Mouse (Mus musculus) embryonic facial prominence, embryonic 14.5 days (tissue): Measurements from ENCODE around the gene Anks1b. TPM values are rescaled to one million over a fixed set of nuclear protein-coding genes. Genes with fewer than 3 reads are reported as not detected.

Experiments
- ATAC-seq: fragments of 200-750 bp; cut with Nextera tagmentation; 2 replicates; pipeline ENCODE4 v1.8.0; 2017; ENCODE audit warnings: low read depth, moderate number of reproducible peaks, moderate TSS enrichment
- DNase-seq: peaks from one replicate; pipeline ENCODE4 v3.0.0-alpha.2; 2015; ENCODE audit warnings: low spot score
- H3K27ac ChIP-seq: fragments of 300-500 bp; sonication (generic); replicated peaks from 2 replicates; pipeline ENCODE4 v1.5.1; 2014; ENCODE audit warnings: low read depth, mild to moderate bottlenecking, low read length, moderate library complexity
- H3K27me3 ChIP-seq: fragments of 300-500 bp; sonication (generic); replicated peaks from 2 replicates; pipeline ENCODE4 v1.6.1; 2014; ENCODE audit warnings: low read length; ENCODE audit not compliant: control insufficient read depth, insufficient read depth
- H3K36me3 ChIP-seq: fragments of 300-500 bp; sonication (generic); 2 replicates; pipeline ENCODE4 v1.6.1; 2014; ENCODE audit warnings: low read length, mixed read lengths; ENCODE audit not compliant: control insufficient read depth, insufficient read depth
- H3K4me1 ChIP-seq: fragments of 300-500 bp; sonication (generic); 2 replicates; pipeline ENCODE4 v1.6.1; 2014; ENCODE audit warnings: antibody characterized with exemption, low read length; ENCODE audit not compliant: control insufficient read depth, insufficient read depth
- H3K4me2 ChIP-seq: fragments of 300-500 bp; sonication (generic); 2 replicates; pipeline ENCODE4 v1.6.1; 2014; ENCODE audit warnings: low read depth, mild to moderate bottlenecking, low read length, moderate library complexity, mixed read lengths
- H3K4me3 ChIP-seq: fragments of 300-500 bp; sonication (generic); 2 replicates; pipeline ENCODE4 v1.5.1; 2014; ENCODE audit warnings: low read depth, mild to moderate bottlenecking, low read length
- H3K9ac ChIP-seq: fragments of 300-500 bp; sonication (generic); 2 replicates; pipeline ENCODE4 v1.6.1; 2014; ENCODE audit warnings: low read depth, mild to moderate bottlenecking, low read length, moderate library complexity, mixed read lengths
- H3K9me3 ChIP-seq: fragments of 300-500 bp; sonication (generic); 2 replicates; pipeline ENCODE4 v1.6.1; 2016; ENCODE audit warnings: low read length; ENCODE audit not compliant: control insufficient read depth
- WGBS: fragments of 180-500 bp; shearing (Covaris S2); extraction: QIAGEN DNeasy Blood & Tissue Kit; methylation state at CpG from one replicate; pipeline ENCODE4 v1.1.7; 2014; 5-methylcytosine and 5-hydroxymethylcytosine counted together
- polyA plus RNA-seq: library from polyadenylated mRNA; unstranded; fragments of >200 nt; fragmentation: Nextera tagmentation; extraction: Ambion mirVana; gene quantifications from 2 replicates; pipeline ENCODE4 v1.2.1, GENCODE M21; 2014

The Anks1b gene
- polyA plus RNA-seq, result 2.0 and 2.2 TPM in 2 replicates

DNA sequence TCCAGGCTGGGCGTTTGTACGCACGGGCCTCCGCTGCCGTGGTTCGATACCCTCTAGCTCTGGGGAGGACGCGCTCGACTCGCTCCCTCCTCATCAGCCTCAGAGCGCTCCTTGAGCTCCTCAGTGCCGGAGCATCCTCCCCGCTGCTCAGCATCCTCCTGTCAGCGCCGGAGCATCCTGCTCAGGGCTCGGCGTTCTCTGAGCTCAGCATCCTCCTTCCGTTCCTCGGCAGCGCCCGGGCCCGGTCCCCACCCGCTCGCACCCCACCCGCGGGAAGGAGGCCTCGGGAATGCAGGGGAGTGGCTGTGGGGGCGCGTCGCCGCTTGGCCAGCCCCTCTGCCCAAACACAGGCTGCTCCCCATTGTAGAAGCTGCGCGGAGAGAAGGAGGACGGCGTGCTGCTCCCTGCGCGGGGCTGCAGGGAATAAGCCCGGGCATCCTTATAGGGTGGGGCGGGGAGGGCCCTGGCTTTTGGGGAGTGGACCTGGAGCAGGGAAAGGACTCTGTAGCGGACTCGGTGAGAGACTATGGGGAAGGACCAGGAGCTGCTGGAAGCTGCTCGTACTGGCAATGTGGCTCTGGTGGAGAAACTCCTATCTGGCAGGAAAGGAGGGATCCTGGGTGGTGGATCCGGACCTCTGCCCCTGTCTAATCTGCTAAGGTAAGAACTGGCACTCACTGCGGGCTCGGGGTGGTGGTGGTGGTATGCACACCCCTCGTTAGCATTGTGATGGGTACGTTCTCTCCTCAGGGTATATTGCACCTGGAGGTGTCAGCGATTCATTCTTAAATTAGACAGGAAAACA lies at the start of gene Anks1b:
TSS of gene Anks1b (plus strand) at position 364 of the 805 bp plus-strand sequence.
- peak within 1 kb of the TSS; percentile 56 for H3K4me3 ChIP-seq

GRCm38 (mm10) chr10:89823906-89824305 lies 49.4 kb upstream of the Anks1b start:
- H3K27ac ChIP-seq, result no peak overlapping the region
- H3K9me3 ChIP-seq, result no peaks in the 10 kb centered on the region
- no peaks in the 10 kb centered on the region for H3K27me3 ChIP-seq
- WGBS, result 56% methylated on average over 2 of the region's 2 CpGs
- no peak overlapping the region for H3K9ac ChIP-seq
- no peak overlapping the region for H3K4me3 ChIP-seq
- no peak overlapping the region for H3K4me2 ChIP-seq
- no peaks in the 10 kb centered on the region for H3K36me3 ChIP-seq
- DNase-seq (peak; percentile 44), ATAC-seq (no peak)
- H3K4me1 ChIP-seq, result no peaks in the 10 kb centered on the region

More for the DNA sequence above, at the start of gene Anks1b:
- H3K4me1 ChIP-seq, result no peaks in the 10 kb centered on the region
- no peaks in the 10 kb centered on the region for H3K9me3 ChIP-seq
- H3K27ac ChIP-seq, result no peak within 1 kb of the TSS; the same call in 1 of the 2 replicates
- DNase-seq (peak; percentile 38), ATAC-seq (peak; percentile 73; the same call in 1 of the 2 replicates)
- no peaks in the 10 kb centered on the region for H3K36me3 ChIP-seq
- H3K27me3 ChIP-seq, result peaks cover 28% of the 10 kb centered on the region
- H3K4me2 ChIP-seq, result peak within 1 kb of the TSS; percentile 70
- WGBS, result under 1% methylated on average over 27 of the region's 48 CpGs
- peak within 1 kb of the TSS; percentile 59 for H3K9ac ChIP-seq

DNA sequence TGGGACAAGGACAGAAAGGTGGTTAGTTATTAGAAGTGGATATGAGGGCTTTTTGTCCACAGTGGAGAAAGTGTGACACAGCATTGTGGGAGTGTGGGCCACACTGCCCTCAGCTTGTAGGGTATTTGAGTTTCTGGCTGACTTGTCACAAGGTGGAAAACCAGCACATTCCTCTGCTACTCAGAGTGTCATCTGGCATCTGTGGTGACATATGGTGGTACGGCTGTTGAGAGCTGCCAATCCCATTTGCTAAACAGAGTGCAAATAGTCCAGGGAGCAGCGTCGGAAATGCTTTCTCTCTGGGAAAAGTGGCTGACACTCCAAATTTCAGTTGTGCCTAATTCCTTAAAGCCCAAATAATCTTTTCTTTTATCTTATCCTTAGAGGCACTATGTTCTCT lies 46.4 kb upstream of the Anks1b start:
- H3K4me1 ChIP-seq, result no peaks in the 10 kb centered on the region
- H3K9ac ChIP-seq, result no peak overlapping the region
- no peaks in the 10 kb centered on the region for H3K36me3 ChIP-seq
- H3K27me3 ChIP-seq, result no peaks in the 10 kb centered on the region
- DNase-seq (peak; percentile 21), ATAC-seq (peak; percentile 55; the same call in 1 of the 2 replicates)
- H3K4me2 ChIP-seq, result no peak overlapping the region
- H3K9me3 ChIP-seq, result no peaks in the 10 kb centered on the region
- no peak overlapping the region for H3K27ac ChIP-seq
- WGBS, result 74% methylated on average over 3 of the region's 3 CpGs
- H3K4me3 ChIP-seq, result no peak overlapping the region

DNA sequence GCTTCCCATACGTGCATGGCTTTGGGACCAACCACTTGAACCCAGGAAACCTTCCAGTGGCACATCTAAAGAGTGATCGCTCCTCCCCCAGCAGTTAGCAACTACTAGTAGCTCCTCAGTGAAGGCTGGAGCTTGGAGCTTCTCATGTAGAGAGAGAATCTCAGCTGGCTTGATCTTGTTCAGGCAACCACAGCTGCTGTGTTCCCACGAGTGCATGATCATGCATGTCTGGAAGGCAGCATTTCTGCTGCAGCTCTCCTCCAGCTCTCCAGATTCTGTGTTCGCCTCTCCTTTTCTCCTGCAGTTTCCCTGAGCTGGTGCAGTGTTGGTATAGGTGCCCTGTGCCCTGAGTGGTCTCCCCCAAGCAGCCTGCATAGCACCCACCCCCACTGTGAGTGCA lies 41.0 kb upstream of the Anks1b start:
- no peak; the same call in 1 of the 2 replicates for ATAC-seq

GRCm38 (mm10) chr10:89833166-89833565 lies 40.1 kb upstream of the Anks1b start:
- ATAC-seq (no peak), DNase-seq (no peak)
- no peaks in the 10 kb centered on the region for H3K27me3 ChIP-seq
- no peak overlapping the region for H3K4me2 ChIP-seq
- H3K36me3 ChIP-seq, result no peaks in the 10 kb centered on the region
- WGBS, result 82% methylated on average over 10 of the region's 10 CpGs
- H3K9ac ChIP-seq, result no peak overlapping the region
- no peak overlapping the region for H3K27ac ChIP-seq
- H3K9me3 ChIP-seq, result no peaks in the 10 kb centered on the region
- H3K4me3 ChIP-seq, result no peak overlapping the region
- H3K4me1 ChIP-seq, result no peaks in the 10 kb centered on the region

More for the DNA sequence above, 41.0 kb upstream of the Anks1b start:
- H3K4me3 ChIP-seq, result no peak overlapping the region
- no peak overlapping the region for H3K27ac ChIP-seq
- H3K9me3 ChIP-seq, result no peaks in the 10 kb centered on the region
- WGBS, result 63% methylated on average over 4 of the region's 4 CpGs
- DNase-seq, result peak; percentile 23
- no peaks in the 10 kb centered on the region for H3K27me3 ChIP-seq
- H3K9ac ChIP-seq, result no peak overlapping the region
- H3K4me2 ChIP-seq, result no peak overlapping the region
- no peaks in the 10 kb centered on the region for H3K4me1 ChIP-seq
- no peaks in the 10 kb centered on the region for H3K36me3 ChIP-seq

- Histone ChIP-seq H3K27ac (no peak overlapping the region), H3K9ac (no peak overlapping the region), H3K27me3 (no peaks in the 10 kb centered on the region), H3K4me2 (no peak overlapping the region), H3K36me3 (no peaks in the 10 kb centered on the region), H3K9me3 (no peaks in the 10 kb centered on the region), H3K4me3 (no peak overlapping the region), H3K4me1 (no peaks in the 10 kb centered on the region)
- WGBS, result 49% methylated on average over 3 of the region's 3 CpGs
- no peak for ATAC-seq
- DNase-seq, result no peak
These were observed 35.8 kb upstream of the Anks1b start for GRCm38 (mm10) chr10:89837476-89837875.

- Histone ChIP-seq H3K9me3 (no peaks in the 10 kb centered on the region), H3K4me1 (no peaks in the 10 kb centered on the region), H3K27ac (no peak overlapping the region), H3K4me3 (no peak overlapping the region), H3K36me3 (no peaks in the 10 kb centered on the region), H3K27me3 (no peaks in the 10 kb centered on the region), H3K9ac (no peak overlapping the region), H3K4me2 (no peak overlapping the region)
- DNase-seq (no peak), ATAC-seq (no peak)
- WGBS, result 92% methylated on average over 3 of the region's 3 CpGs
These were observed 34.5 kb upstream of the Anks1b start for GRCm38 (mm10) chr10:89838834-89839233.

- Histone ChIP-seq H3K9me3 (no peaks in the 10 kb centered on the region), H3K36me3 (no peaks in the 10 kb centered on the region), H3K27ac (no peak overlapping the region), H3K4me3 (no peak overlapping the region), H3K4me1 (no peaks in the 10 kb centered on the region), H3K9ac (no peak overlapping the region), H3K27me3 (no peaks in the 10 kb centered on the region), H3K4me2 (no peak overlapping the region)
- WGBS, result 95% methylated on average over 6 of the region's 6 CpGs
- ATAC-seq (no peak), DNase-seq (no peak)
These were observed 22.4 kb upstream of the Anks1b start for GRCm38 (mm10) chr10:89850951-89851350.
